Mouse (Mus musculus) G1E (cell line): ENCODE results near the gene Tbxas1.

Experiments
- CTCF ChIP-seq: IDR thresholded peaks from 2 replicates; pipeline ENCODE4 v1.5.1; 2012; ENCODE audit warnings: low read depth, low read length, inconsistent platforms, mixed read lengths
- GATA1 ChIP-seq: IDR thresholded peaks from 2 replicates; pipeline ENCODE4 v1.6.1; 2012; ENCODE audit warnings: borderline replicate concordance, low read length, inconsistent platforms, mixed read lengths
- GATA2 ChIP-seq: IDR thresholded peaks from 2 replicates; pipeline ENCODE4 v1.6.1; 2012; ENCODE audit warnings: low read depth, low read length, inconsistent platforms, borderline replicate concordance
- POLR2AphosphoS5 ChIP-seq: IDR thresholded peaks from 2 replicates; pipeline ENCODE4 v1.6.1; 2012; ENCODE audit warnings: low read depth, low read length, inconsistent platforms; ENCODE audit not compliant: insufficient replicate concordance
- TAL1 ChIP-seq: conservative IDR thresholded peaks from 2 replicates; pipeline ENCODE4 v1.6.1; 2012; ENCODE audit warnings: low read depth, low read length, inconsistent platforms, mixed read lengths

DNA sequence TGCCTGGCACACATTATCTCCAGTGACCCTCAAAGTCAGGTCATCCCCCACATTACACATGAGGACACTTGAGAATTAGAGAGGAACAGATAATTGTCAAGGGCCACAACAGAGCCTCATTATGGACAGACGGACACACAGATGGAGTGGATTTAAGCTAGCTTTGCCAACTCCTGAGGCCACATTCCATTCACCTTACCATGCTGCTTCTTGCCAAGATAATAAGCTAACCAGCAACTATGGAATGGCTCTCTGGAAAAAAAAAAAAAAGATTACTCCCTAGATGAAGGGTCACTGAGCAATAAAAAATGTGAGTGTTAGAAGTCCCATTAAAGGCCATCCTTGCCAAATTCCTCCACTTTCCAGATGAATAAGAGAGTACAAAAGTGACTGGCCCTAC lies 30.1 kb upstream of the Tbxas1 start:
- TF ChIP-seq CTCF (no peak), GATA1 (no peak), TAL1 (no peak), POLR2AphosphoS5 (no peak), GATA2 (no peak)
